Mouse (Mus musculus): ENCODE measurements around the gene Otulin. TPM values are rescaled to one million over a fixed set of nuclear protein-coding genes. Genes with fewer than 3 reads are reported as not detected.

Gene Otulin
- polyA plus RNA-seq, 1 experiment from 2014 or later, result 31.4 TPM

GRCm38 (mm10) chr15:27537519-27538223, 92.8 kb downstream of the Otulin start:
- ATAC-seq (ENCODE audit: low FRiP score) (no peak), DNase-seq (ENCODE audit: low spot score) (no peak)
- Histone ChIP-seq H3K4me1 (replicated peaks; ENCODE audit: control insufficient read depth, insufficient read depth, low read length) (peaks cover 11% of the 10 kb centered on the region; the same call in 1 of the 2 replicates), H3K4me3 (replicated peaks; ENCODE audit: low read length) (no peak overlapping the region), H3K9me3 (ENCODE audit: control insufficient read depth, low read length) (no peaks in the 10 kb centered on the region), H3K36me3 (replicated peaks; ENCODE audit: control insufficient read depth, insufficient read depth) (no peaks in the 10 kb centered on the region), H3K27ac (no peak overlapping the region), H3K9ac (no peak overlapping the region), H3K4me2 (replicated peaks) (no peak overlapping the region), H3K27me3 (ENCODE audit: control insufficient read depth, insufficient read depth, low read length) (no peaks in the 10 kb centered on the region)
- 74% methylated on average over 4 of the region's 4 CpGs for WGBS

GRCm38 (mm10) chr15:27536771-27537170, 93.7 kb downstream of the Otulin start:
- Histone ChIP-seq H3K4me2 (replicated peaks) (no peak overlapping the region), H3K36me3 (replicated peaks; ENCODE audit: control insufficient read depth, insufficient read depth) (no peaks in the 10 kb centered on the region), H3K27me3 (ENCODE audit: control insufficient read depth, insufficient read depth, low read length) (no peaks in the 10 kb centered on the region), H3K4me1 (replicated peaks; ENCODE audit: control insufficient read depth, insufficient read depth, low read length) (peaks cover 11% of the 10 kb centered on the region; the same call in 1 of the 2 replicates), H3K4me3 (replicated peaks; ENCODE audit: low read length) (no peak overlapping the region), H3K27ac (no peak overlapping the region), H3K9ac (no peak overlapping the region), H3K9me3 (ENCODE audit: control insufficient read depth, low read length) (no peaks in the 10 kb centered on the region)
- WGBS, result 52% methylated on average over 5 of the region's 5 CpGs
- no peak for ATAC-seq (ENCODE audit: low FRiP score)
- no peak for DNase-seq (ENCODE audit: low spot score)

GRCm38 (mm10) chr15:27536186-27536585, 94.3 kb downstream of the Otulin start:
- H3K9me3 ChIP-seq (ENCODE audit: control insufficient read depth, low read length), result no peaks in the 10 kb centered on the region
- 95% methylated on average over 7 of the region's 7 CpGs for WGBS
- DNase-seq (ENCODE audit: low spot score), result no peak

GRCm38 (mm10) chr15:27535681-27536080, 94.8 kb downstream of the Otulin start:
- no peak for DNase-seq (ENCODE audit: low spot score)
- no peak for ATAC-seq (ENCODE audit: low FRiP score)
- Histone ChIP-seq H3K36me3 (replicated peaks; ENCODE audit: control insufficient read depth, insufficient read depth) (no peaks in the 10 kb centered on the region), H3K4me1 (replicated peaks; ENCODE audit: control insufficient read depth, insufficient read depth, low read length) (peaks cover 6% of the 10 kb centered on the region; the same call in 1 of the 2 replicates), H3K9ac (no peak overlapping the region), H3K4me2 (replicated peaks) (no peak overlapping the region), H3K27me3 (ENCODE audit: control insufficient read depth, insufficient read depth, low read length) (no peaks in the 10 kb centered on the region), H3K9me3 (ENCODE audit: control insufficient read depth, low read length) (no peaks in the 10 kb centered on the region), H3K4me3 (replicated peaks; ENCODE audit: low read length) (no peak overlapping the region), H3K27ac (no peak overlapping the region)
- 64% methylated on average over 4 of the region's 4 CpGs for WGBS

More at GRCm38 (mm10) chr15:27536186-27536585, 94.3 kb downstream of the Otulin start:
- peaks cover 11% of the 10 kb centered on the region; the same call in 1 of the 2 replicates for H3K4me1 ChIP-seq (replicated peaks; ENCODE audit: control insufficient read depth, insufficient read depth, low read length)
- H3K4me2 ChIP-seq (replicated peaks), result no peak overlapping the region
- no peak overlapping the region for H3K4me3 ChIP-seq (replicated peaks; ENCODE audit: low read length)
- ATAC-seq (ENCODE audit: low FRiP score), result no peak
- H3K36me3 ChIP-seq (replicated peaks; ENCODE audit: control insufficient read depth, insufficient read depth), result no peaks in the 10 kb centered on the region
- H3K27ac ChIP-seq, result no peak overlapping the region
- no peak overlapping the region for H3K9ac ChIP-seq
- H3K27me3 ChIP-seq (ENCODE audit: control insufficient read depth, insufficient read depth, low read length), result no peaks in the 10 kb centered on the region

- peaks cover 4% of the 10 kb centered on the region; the same call in 1 of the 2 replicates for H3K4me1 ChIP-seq (replicated peaks; ENCODE audit: control insufficient read depth, insufficient read depth, low read length)
- WGBS, result 77% methylated on average over 3 of the region's 3 CpGs
- no peak for DNase-seq (ENCODE audit: low spot score)
- H3K27ac ChIP-seq, result no peak overlapping the region
- H3K9ac ChIP-seq, result no peak overlapping the region
- H3K4me3 ChIP-seq (replicated peaks; ENCODE audit: low read length), result no peak overlapping the region
- no peaks in the 10 kb centered on the region for H3K27me3 ChIP-seq (ENCODE audit: control insufficient read depth, insufficient read depth, low read length)
- H3K4me2 ChIP-seq (replicated peaks), result no peak overlapping the region
- no peak for ATAC-seq (ENCODE audit: low FRiP score)
- H3K9me3 ChIP-seq (ENCODE audit: control insufficient read depth, low read length), result no peaks in the 10 kb centered on the region
- no peaks in the 10 kb centered on the region for H3K36me3 ChIP-seq (replicated peaks; ENCODE audit: control insufficient read depth, insufficient read depth)
Measured at GRCm38 (mm10) chr15:27533036-27533435, 97.5 kb downstream of the Otulin start.

- no peak for DNase-seq (ENCODE audit: low spot score)
- peaks cover 8% of the 10 kb centered on the region for H3K4me1 ChIP-seq (replicated peaks; ENCODE audit: control insufficient read depth, insufficient read depth, low read length)
Measured at GRCm38 (mm10) chr15:27530023-27530422, 100.5 kb downstream of the Otulin start.

GRCm38 (mm10) chr15:27528896-27529295, 101.6 kb downstream of the Otulin start:
- Histone ChIP-seq H3K4me1 (replicated peaks; ENCODE audit: control insufficient read depth, insufficient read depth, low read length) (peaks cover 12% of the 10 kb centered on the region), H3K4me2 (replicated peaks) (no peak overlapping the region), H3K27me3 (ENCODE audit: control insufficient read depth, insufficient read depth, low read length) (no peaks in the 10 kb centered on the region), H3K9ac (no peak overlapping the region), H3K27ac (no peak overlapping the region), H3K9me3 (ENCODE audit: control insufficient read depth, low read length) (no peaks in the 10 kb centered on the region), H3K4me3 (replicated peaks; ENCODE audit: low read length) (no peak overlapping the region), H3K36me3 (replicated peaks; ENCODE audit: control insufficient read depth, insufficient read depth) (no peaks in the 10 kb centered on the region)
- DNase-seq (ENCODE audit: low spot score), result no peak
- no peak for ATAC-seq (ENCODE audit: low FRiP score)
- 90% methylated on average over 4 of the region's 4 CpGs for WGBS

More at GRCm38 (mm10) chr15:27530023-27530422, 100.5 kb downstream of the Otulin start:
- H3K27ac ChIP-seq, result no peak overlapping the region
- H3K4me3 ChIP-seq (replicated peaks; ENCODE audit: low read length), result no peak overlapping the region
- H3K36me3 ChIP-seq (replicated peaks; ENCODE audit: control insufficient read depth, insufficient read depth), result no peaks in the 10 kb centered on the region
- ATAC-seq (ENCODE audit: low FRiP score), result no peak
- no peak overlapping the region for H3K9ac ChIP-seq
- no peaks in the 10 kb centered on the region for H3K27me3 ChIP-seq (ENCODE audit: control insufficient read depth, insufficient read depth, low read length)
- WGBS, result 38% methylated on average over 4 of the region's 4 CpGs
- H3K9me3 ChIP-seq (ENCODE audit: control insufficient read depth, low read length), result no peaks in the 10 kb centered on the region
- no peak overlapping the region for H3K4me2 ChIP-seq (replicated peaks)

GRCm38 (mm10) chr15:27525233-27526005, 105.1 kb downstream of the Otulin start:
- Histone ChIP-seq H3K4me3 (replicated peaks; ENCODE audit: low read length) (no peak overlapping the region), H3K27me3 (ENCODE audit: control insufficient read depth, insufficient read depth, low read length) (no peaks in the 10 kb centered on the region), H3K36me3 (replicated peaks; ENCODE audit: control insufficient read depth, insufficient read depth) (no peaks in the 10 kb centered on the region), H3K4me1 (replicated peaks; ENCODE audit: control insufficient read depth, insufficient read depth, low read length) (peaks cover 12% of the 10 kb centered on the region), H3K27ac (no peak overlapping the region), H3K9ac (no peak overlapping the region), H3K4me2 (replicated peaks) (no peak overlapping the region), H3K9me3 (ENCODE audit: control insufficient read depth, low read length) (no peaks in the 10 kb centered on the region)
- DNase-seq (ENCODE audit: low spot score) (no peak), ATAC-seq (ENCODE audit: low FRiP score) (no peak)
- 79% methylated on average over 12 of the region's 12 CpGs for WGBS

- no peak overlapping the region for H3K9ac ChIP-seq
- no peaks in the 10 kb centered on the region for H3K36me3 ChIP-seq (replicated peaks; ENCODE audit: control insufficient read depth, insufficient read depth)
- no peaks in the 10 kb centered on the region for H3K9me3 ChIP-seq (ENCODE audit: control insufficient read depth, low read length)
- peaks cover 16% of the 10 kb centered on the region for H3K4me1 ChIP-seq (replicated peaks; ENCODE audit: control insufficient read depth, insufficient read depth, low read length)
- H3K27ac ChIP-seq, result no peak overlapping the region
- 96% methylated on average over 7 of the region's 7 CpGs for WGBS
- no peak overlapping the region for H3K4me2 ChIP-seq (replicated peaks)
- no peak overlapping the region for H3K4me3 ChIP-seq (replicated peaks; ENCODE audit: low read length)
- DNase-seq (ENCODE audit: low spot score) (no peak), ATAC-seq (ENCODE audit: low FRiP score) (no peak)
- no peaks in the 10 kb centered on the region for H3K27me3 ChIP-seq (ENCODE audit: control insufficient read depth, insufficient read depth, low read length)
Measured at GRCm38 (mm10) chr15:27519857-27520256, 110.6 kb downstream of the Otulin start.

All from hindbrain, embryonic 14.5 days (tissue).